Mouse (Mus musculus): ENCODE results near the gene Pla2g6. TPM values are rescaled to one million over a fixed set of nuclear protein-coding genes. Genes with fewer than 3 reads are reported as not detected.

The Pla2g6 gene
- polyA plus RNA-seq, 1 experiment from 2014 or later: 10.7 TPM

GRCm38 (mm10) chr15:79360371-79360770 lies 32.2 kb upstream of the Pla2g6 start:
- 32% methylated on average over 7 of the region's 7 CpGs for whole genome bisulfite sequencing
- ATAC-seq (replicated peaks; ENCODE audit: low FRiP score, low read depth): no peak

GRCm38 (mm10) chr15:79359954-79360353 lies 31.8 kb upstream of the Pla2g6 start:
- Histone ChIP-seq H3K27me3 (ENCODE audit: insufficient read depth, low read length) (no peaks in the 10 kb centered on the region), H3K9ac (ENCODE audit: low read depth, low read length) (no peak overlapping the region), H3K36me3 (ENCODE audit: insufficient read depth, low read length) (peaks cover 24% of the 10 kb centered on the region; the same call in 1 of the 2 replicates), H3K4me3 (replicated peaks; ENCODE audit: low read depth, low read length) (no peak overlapping the region), H3K27ac (peak overlapping the region; percentile 70), H3K4me2 (ENCODE audit: low read length) (no peak overlapping the region), H3K4me1 (replicated peaks; ENCODE audit: insufficient read depth, low read length) (peaks cover 37% of the 10 kb centered on the region), H3K9me3 (replicated peaks; ENCODE audit: low read length) (no peaks in the 10 kb centered on the region)
- DNase-seq (ENCODE audit: low spot score) (peak; percentile 69), ATAC-seq (replicated peaks; ENCODE audit: low FRiP score, low read depth) (peak; percentile 65)
- 8% methylated on average over 6 of the region's 6 CpGs for WGBS
- no peak for TF ChIP-seq CTCF (IDR thresholded peaks at IDR 0.05; ENCODE audit: low read depth)

More at GRCm38 (mm10) chr15:79360371-79360770, 32.2 kb upstream of the Pla2g6 start:
- no peak overlapping the region for H3K4me3 ChIP-seq (replicated peaks; ENCODE audit: low read depth, low read length)
- peaks cover 29% of the 10 kb centered on the region; the same call in 1 of the 2 replicates for H3K36me3 ChIP-seq (ENCODE audit: insufficient read depth, low read length)
- no peak overlapping the region for H3K9ac ChIP-seq (ENCODE audit: low read depth, low read length)
- H3K27ac ChIP-seq: peak overlapping the region; percentile 70; the same call in 1 of the 2 replicates
- H3K4me1 ChIP-seq (replicated peaks; ENCODE audit: insufficient read depth, low read length): peaks cover 37% of the 10 kb centered on the region
- no peaks in the 10 kb centered on the region for H3K9me3 ChIP-seq (replicated peaks; ENCODE audit: low read length)
- no peak for DNase-seq (ENCODE audit: low spot score)
- no peak overlapping the region for H3K4me2 ChIP-seq (ENCODE audit: low read length)
- TF ChIP-seq CTCF (IDR thresholded peaks at IDR 0.05; ENCODE audit: low read depth): no peak
- no peaks in the 10 kb centered on the region for H3K27me3 ChIP-seq (ENCODE audit: insufficient read depth, low read length)

DNA sequence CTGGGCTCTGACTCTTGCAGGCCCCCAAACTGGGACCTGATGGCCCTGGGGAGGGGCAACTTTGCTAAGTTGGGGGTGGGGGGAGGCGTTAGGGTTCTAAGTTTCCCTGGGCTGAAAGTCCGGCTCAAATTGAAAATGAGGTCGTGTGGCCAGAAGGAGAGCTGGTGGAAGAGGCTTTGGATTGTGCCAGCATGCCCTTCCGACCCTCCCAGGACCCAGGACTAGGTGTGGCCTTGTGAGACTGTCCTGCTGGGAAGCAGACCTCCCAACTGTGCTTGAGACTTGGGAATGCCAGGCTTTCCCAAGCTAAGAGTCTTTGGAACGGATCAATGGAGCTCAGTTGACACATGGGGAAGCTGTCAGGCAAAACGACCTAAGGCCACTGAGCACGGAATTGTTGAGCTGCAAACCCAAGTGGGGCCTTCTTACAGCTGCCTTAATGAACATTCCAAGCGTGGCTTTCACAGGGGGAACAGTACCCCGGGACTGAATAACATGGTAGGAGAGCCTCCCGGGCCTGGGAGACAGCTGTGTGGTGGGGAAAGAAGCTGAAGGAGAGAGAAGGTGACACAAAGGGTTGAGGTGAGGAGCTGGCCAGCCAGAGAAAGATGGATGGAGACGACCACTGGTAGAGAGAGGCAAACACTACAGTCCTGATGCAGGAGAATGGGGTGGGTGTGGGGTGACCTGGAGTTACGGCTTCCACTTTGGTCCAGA lies 29.9 kb upstream of the Pla2g6 start:
- H3K4me1 ChIP-seq (replicated peaks; ENCODE audit: insufficient read depth, low read length): peaks cover 37% of the 10 kb centered on the region
- peak; percentile 6; the same call in 1 of the 2 replicates for ATAC-seq (replicated peaks; ENCODE audit: low FRiP score, low read depth)
- DNase-seq (ENCODE audit: low spot score): peak; percentile 55
- no peak for TF ChIP-seq CTCF (IDR thresholded peaks at IDR 0.05; ENCODE audit: low read depth)
- peak overlapping the region; percentile 68 for H3K4me2 ChIP-seq (ENCODE audit: low read length)
- H3K4me3 ChIP-seq (replicated peaks; ENCODE audit: low read depth, low read length): peak overlapping the region; percentile 32; the same call in 1 of the 2 replicates
- H3K36me3 ChIP-seq (ENCODE audit: insufficient read depth, low read length): peaks cover 13% of the 10 kb centered on the region; the same call in 1 of the 2 replicates
- no peak overlapping the region for H3K9ac ChIP-seq (ENCODE audit: low read depth, low read length)
- WGBS: 26% methylated on average over 12 of the region's 12 CpGs
- H3K27me3 ChIP-seq (ENCODE audit: insufficient read depth, low read length): no peaks in the 10 kb centered on the region
- no peaks in the 10 kb centered on the region for H3K9me3 ChIP-seq (replicated peaks; ENCODE audit: low read length)
- peak overlapping the region; percentile 88 for H3K27ac ChIP-seq

DNA sequence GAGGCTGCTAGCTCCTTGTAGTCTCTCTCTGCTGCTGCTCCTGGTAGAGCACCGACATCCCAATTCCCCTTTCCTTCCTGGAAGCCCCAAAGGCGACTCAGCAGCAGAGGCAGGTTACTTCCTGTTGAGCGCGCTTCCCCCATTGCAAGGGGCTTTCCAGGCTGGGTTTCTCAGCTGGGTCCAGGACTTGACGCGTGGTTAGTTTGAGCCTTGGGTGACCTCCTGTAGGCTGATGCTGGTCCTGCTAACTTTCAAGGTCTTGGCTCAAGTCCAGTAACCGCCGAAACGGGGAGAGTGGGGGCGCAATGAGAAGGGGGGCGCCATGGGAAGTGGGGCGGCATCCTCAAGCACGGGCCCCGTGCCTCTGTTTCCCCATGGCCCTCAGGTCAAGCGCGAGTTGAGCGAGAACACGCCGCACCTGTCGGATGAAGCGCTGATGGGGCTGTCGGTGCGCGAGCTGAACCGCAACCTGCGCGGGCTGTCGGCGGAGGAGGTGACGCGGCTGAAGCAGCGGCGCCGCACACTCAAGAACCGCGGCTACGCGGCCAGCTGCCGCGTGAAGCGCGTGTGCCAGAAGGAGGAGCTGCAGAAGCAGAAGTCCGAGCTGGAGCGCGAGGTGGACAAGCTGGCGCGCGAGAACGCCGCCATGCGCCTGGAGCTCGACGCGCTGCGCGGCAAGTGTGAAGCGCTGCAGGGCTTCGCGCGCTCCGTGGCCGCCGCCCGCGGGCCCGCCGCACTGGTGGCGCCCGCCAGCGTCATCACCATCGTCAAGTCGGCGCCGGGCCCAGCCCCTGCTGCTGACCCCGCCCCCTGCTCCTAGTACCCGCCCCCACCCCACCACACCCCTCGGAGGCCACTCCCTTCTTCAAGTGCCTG lies 29.1 kb upstream of the Pla2g6 start:
- WGBS: under 1% methylated on average over 74 of the region's 77 CpGs
- H3K27me3 ChIP-seq (ENCODE audit: insufficient read depth, low read length): no peaks in the 10 kb centered on the region
- H3K4me3 ChIP-seq (replicated peaks; ENCODE audit: low read depth, low read length): peak overlapping the region; percentile 32
- DNase-seq (ENCODE audit: low spot score): peak; percentile 94
- H3K4me1 ChIP-seq (replicated peaks; ENCODE audit: insufficient read depth, low read length): peaks cover 37% of the 10 kb centered on the region
- peak; percentile 31; the same call in 1 of the 2 replicates for TF ChIP-seq CTCF (IDR thresholded peaks at IDR 0.05; ENCODE audit: low read depth)
- peaks cover 5% of the 10 kb centered on the region; the same call in 1 of the 2 replicates for H3K36me3 ChIP-seq (ENCODE audit: insufficient read depth, low read length)
- ATAC-seq (replicated peaks; ENCODE audit: low FRiP score, low read depth): peak; percentile 80
- H3K9me3 ChIP-seq (replicated peaks; ENCODE audit: low read length): no peaks in the 10 kb centered on the region
- peak overlapping the region; percentile 88 for H3K27ac ChIP-seq
- H3K9ac ChIP-seq (ENCODE audit: low read depth, low read length): peak overlapping the region; percentile 59
- H3K4me2 ChIP-seq (ENCODE audit: low read length): peak overlapping the region; percentile 68

DNA sequence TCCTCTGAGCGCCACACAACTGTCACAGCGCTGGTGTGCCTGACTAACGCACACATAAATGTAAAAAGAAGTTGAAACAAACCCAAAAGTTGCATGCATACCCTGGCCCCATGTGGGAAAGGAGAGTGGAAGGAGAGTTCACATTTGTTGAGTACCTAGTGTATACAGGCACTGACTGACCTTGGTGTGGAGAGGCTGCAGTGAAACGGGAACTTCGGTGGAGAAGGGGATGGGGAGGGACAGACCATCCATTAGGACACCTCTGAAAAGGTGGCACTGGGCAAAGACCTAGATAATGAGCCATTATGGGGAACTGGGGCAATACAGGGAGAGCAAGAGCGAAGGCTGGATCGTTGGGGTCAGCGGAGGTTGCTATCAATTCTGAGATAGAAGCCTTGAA lies 28.3 kb upstream of the Pla2g6 start:
- DNase-seq (ENCODE audit: low spot score): no peak
- H3K27me3 ChIP-seq (ENCODE audit: insufficient read depth, low read length): no peaks in the 10 kb centered on the region
- no peak overlapping the region for H3K9ac ChIP-seq (ENCODE audit: low read depth, low read length)
- 67% methylated on average over 8 of the region's 8 CpGs for WGBS
- H3K36me3 ChIP-seq (ENCODE audit: insufficient read depth, low read length): no peaks in the 10 kb centered on the region
- ATAC-seq (replicated peaks; ENCODE audit: low FRiP score, low read depth): no peak
- no peaks in the 10 kb centered on the region for H3K9me3 ChIP-seq (replicated peaks; ENCODE audit: low read length)
- H3K27ac ChIP-seq: peak overlapping the region; percentile 88
- H3K4me1 ChIP-seq (replicated peaks; ENCODE audit: insufficient read depth, low read length): peaks cover 41% of the 10 kb centered on the region
- TF ChIP-seq CTCF (IDR thresholded peaks at IDR 0.05; ENCODE audit: low read depth): no peak
- 0 out of 2 replicates have a peak overlapping the region, but pooled peaks have one; percentile 32 for H3K4me3 ChIP-seq (replicated peaks; ENCODE audit: low read depth, low read length)
- peak overlapping the region; percentile 68 for H3K4me2 ChIP-seq (ENCODE audit: low read length)

DNA sequence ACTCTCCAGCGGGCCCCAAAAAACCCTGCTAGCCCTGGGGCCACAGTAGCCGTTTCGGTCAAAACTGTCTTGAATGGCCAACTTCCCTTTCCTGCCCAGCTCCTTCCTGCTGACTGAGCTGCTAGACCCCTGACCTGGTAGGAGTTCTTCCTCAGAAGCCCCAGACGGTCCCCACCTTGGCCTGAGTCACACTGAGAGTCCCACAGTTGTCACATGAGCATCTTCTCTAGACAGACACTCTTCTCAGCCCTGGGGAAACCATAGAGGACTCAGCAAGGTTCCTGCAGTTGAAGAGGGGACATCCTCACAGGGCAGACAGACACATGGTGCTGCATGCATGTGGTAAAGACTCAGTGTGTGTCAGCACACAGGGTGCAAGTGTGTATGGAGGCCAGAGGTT lies 26.4 kb upstream of the Pla2g6 start:
- no peak for ATAC-seq (replicated peaks; ENCODE audit: low FRiP score, low read depth)
- H3K36me3 ChIP-seq (ENCODE audit: insufficient read depth, low read length): no peaks in the 10 kb centered on the region
- H3K4me2 ChIP-seq (ENCODE audit: low read length): no peak overlapping the region
- DNase-seq (ENCODE audit: low spot score): no peak
- no peak for TF ChIP-seq CTCF (IDR thresholded peaks at IDR 0.05; ENCODE audit: low read depth)
- H3K9me3 ChIP-seq (replicated peaks; ENCODE audit: low read length): no peaks in the 10 kb centered on the region
- 79% methylated on average over 4 of the region's 4 CpGs for WGBS
- no peaks in the 10 kb centered on the region for H3K27me3 ChIP-seq (ENCODE audit: insufficient read depth, low read length)
- no peak overlapping the region for H3K9ac ChIP-seq (ENCODE audit: low read depth, low read length)
- no peak overlapping the region for H3K27ac ChIP-seq
- no peak overlapping the region for H3K4me3 ChIP-seq (replicated peaks; ENCODE audit: low read depth, low read length)
- H3K4me1 ChIP-seq (replicated peaks; ENCODE audit: insufficient read depth, low read length): peaks cover 33% of the 10 kb centered on the region

All from kidney, postnatal 0 days (tissue).